Mouse (Mus musculus): ENCODE measurements around the gene Ltbp2. TPM values are rescaled to one million over a fixed set of nuclear protein-coding genes. Genes with fewer than 3 reads are reported as not detected.

Ltbp2 gene
- total and polyA plus RNA-seq, 3 experiments, result 0.99 to 5.6 (median 2.3) TPM

GRCm38 (mm10) chr12:84774376-84774775 lies 102.0 kb downstream of the Ltbp2 start:
- Histone ChIP-seq H3K79me2 (replicated peaks; ENCODE audit: control insufficient read depth, insufficient read depth, low read length) (no peaks in the 10 kb centered on the region), H3K4me1 (ENCODE audit: control insufficient read depth, insufficient read depth, low read length) (peaks cover 2% of the 10 kb centered on the region), H3K9ac (ENCODE audit: low read depth, low read length) (no peak overlapping the region), H3K4me3 (no peak overlapping the region), H3K36me3 (ENCODE audit: control insufficient read depth, insufficient read depth, low read length) (no peaks in the 10 kb centered on the region; the same call in 1 of the 2 replicates), H3K27me3 (ENCODE audit: control insufficient read depth, insufficient read depth, low read length) (no peaks in the 10 kb centered on the region), H3K27ac (no peak overlapping the region)
- 77% methylated on average over 6 of the region's 6 CpGs for WGBS
- no peak for DNase-seq
- no peak for TF ChIP-seq EP300 (IDR thresholded peaks at IDR 0.05; ENCODE audit: insufficient read depth, low read depth, low read length)
- no peak for TF ChIP-seq POLR2A (IDR thresholded peaks at IDR 0.05; ENCODE audit: insufficient read depth, low read depth, low read length)
- TF ChIP-seq CTCF (IDR thresholded peaks at IDR 0.05), result no peak
- intact Hi-C loops (cut with DNase I), result no loop called here

- peak overlapping the region; percentile 68 for H3K9ac ChIP-seq (ENCODE audit: low read depth, low read length)
- TF ChIP-seq CTCF (IDR thresholded peaks at IDR 0.05), result no peak
- no peak for TF ChIP-seq EP300 (IDR thresholded peaks at IDR 0.05; ENCODE audit: insufficient read depth, low read depth, low read length)
- TF ChIP-seq POLR2A (IDR thresholded peaks at IDR 0.05; ENCODE audit: insufficient read depth, low read depth, low read length), result no peak
- H3K27ac ChIP-seq, result peak overlapping the region; percentile 66
- H3K36me3 ChIP-seq (ENCODE audit: control insufficient read depth, insufficient read depth, low read length), result no peaks in the 10 kb centered on the region; the same call in 1 of the 2 replicates
- peak overlapping the region; percentile 54 for H3K4me3 ChIP-seq
- intact Hi-C loops (cut with DNase I), result no loop called here
- DNase-seq, result no peak
- H3K27me3 ChIP-seq (ENCODE audit: control insufficient read depth, insufficient read depth, low read length), result no peaks in the 10 kb centered on the region
- peaks cover 2% of the 10 kb centered on the region for H3K4me1 ChIP-seq (ENCODE audit: control insufficient read depth, insufficient read depth, low read length)
- H3K79me2 ChIP-seq (replicated peaks; ENCODE audit: control insufficient read depth, insufficient read depth, low read length), result no peaks in the 10 kb centered on the region
- under 1% methylated on average over 20 of the region's 20 CpGs for WGBS
These were observed 102.9 kb downstream of the Ltbp2 start for GRCm38 (mm10) chr12:84773476-84773875.

GRCm38 (mm10) chr12:84772726-84773441 lies 103.4 kb downstream of the Ltbp2 start, which contains the start of the genes Npc2 and Isca2:
Gene Npc2, minus strand, starts transcription at chr12:84773152.
Gene Isca2, plus strand, starts transcription at chr12:84773251.
- WGBS, result under 1% methylated on average over 50 of the region's 50 CpGs
- peak within 1 kb of the TSS; percentile 88 for H3K9ac ChIP-seq (ENCODE audit: low read depth, low read length)
- no peaks in the 10 kb centered on the region for H3K79me2 ChIP-seq (replicated peaks; ENCODE audit: control insufficient read depth, insufficient read depth, low read length)
- H3K4me3 ChIP-seq, result peak within 1 kb of the TSS; percentile 99
- intact Hi-C loops (cut with DNase I), result no loop called here
- TF ChIP-seq EP300 (IDR thresholded peaks at IDR 0.05; ENCODE audit: insufficient read depth, low read depth, low read length) (peak; percentile 63; the same call in 1 of the 2 replicates), CTCF (IDR thresholded peaks at IDR 0.05) (peak; percentile 2; the same call in 1 of the 2 replicates), POLR2A (IDR thresholded peaks at IDR 0.05; ENCODE audit: insufficient read depth, low read depth, low read length) (peak; percentile 94)
- peak; percentile 95 to 100 for DNase-seq
- no peaks in the 10 kb centered on the region; the same call in 1 of the 2 replicates for H3K36me3 ChIP-seq (ENCODE audit: control insufficient read depth, insufficient read depth, low read length)
- H3K4me1 ChIP-seq (ENCODE audit: control insufficient read depth, insufficient read depth, low read length), result peaks cover 2% of the 10 kb centered on the region
- H3K27me3 ChIP-seq (ENCODE audit: control insufficient read depth, insufficient read depth, low read length), result no peaks in the 10 kb centered on the region
- H3K27ac ChIP-seq, result peak within 1 kb of the TSS; percentile 88

- H3K27me3 ChIP-seq (ENCODE audit: control insufficient read depth, insufficient read depth, low read length), result no peaks in the 10 kb centered on the region
- WGBS, result 4% methylated on average over 10 of the region's 10 CpGs
- intact Hi-C loops (cut with DNase I), result no loop called here
These were observed 104.3 kb downstream of the Ltbp2 start for GRCm38 (mm10) chr12:84771981-84772520.

GRCm38 (mm10) chr12:84769624-84770023 lies 106.7 kb downstream of the Ltbp2 start:
- no peaks in the 10 kb centered on the region for H3K79me2 ChIP-seq (replicated peaks; ENCODE audit: control insufficient read depth, insufficient read depth, low read length)
- H3K4me3 ChIP-seq, result no peak overlapping the region
- no peaks in the 10 kb centered on the region; the same call in 1 of the 2 replicates for H3K36me3 ChIP-seq (ENCODE audit: control insufficient read depth, insufficient read depth, low read length)
- 87% methylated on average over 7 of the region's 7 CpGs for WGBS
- H3K27me3 ChIP-seq (ENCODE audit: control insufficient read depth, insufficient read depth, low read length), result no peaks in the 10 kb centered on the region
- no peak overlapping the region for H3K9ac ChIP-seq (ENCODE audit: low read depth, low read length)
- H3K4me1 ChIP-seq (ENCODE audit: control insufficient read depth, insufficient read depth, low read length), result peaks cover 2% of the 10 kb centered on the region
- TF ChIP-seq CTCF (IDR thresholded peaks at IDR 0.05), result no peak
- TF ChIP-seq EP300 (IDR thresholded peaks at IDR 0.05; ENCODE audit: insufficient read depth, low read depth, low read length), result no peak
- no peak for TF ChIP-seq POLR2A (IDR thresholded peaks at IDR 0.05; ENCODE audit: insufficient read depth, low read depth, low read length)
- H3K27ac ChIP-seq, result no peak overlapping the region
- DNase-seq, result no peak
- intact Hi-C loops (cut with DNase I), result loop anchor here (10.0 kb wide), 1 partner anchor 315 kb away; the partner anchor contains the start of genes Aldh6a1 and Lin52

More at GRCm38 (mm10) chr12:84771981-84772520, 104.3 kb downstream of the Ltbp2 start:
- Histone ChIP-seq H3K27ac (peak overlapping the region; percentile 88), H3K36me3 (ENCODE audit: control insufficient read depth, insufficient read depth, low read length) (no peaks in the 10 kb centered on the region; the same call in 1 of the 2 replicates), H3K4me1 (ENCODE audit: control insufficient read depth, insufficient read depth, low read length) (peaks cover 2% of the 10 kb centered on the region), H3K9ac (ENCODE audit: low read depth, low read length) (peak overlapping the region; percentile 88), H3K79me2 (replicated peaks; ENCODE audit: control insufficient read depth, insufficient read depth, low read length) (no peaks in the 10 kb centered on the region), H3K4me3 (peak overlapping the region; percentile 99)
- TF ChIP-seq CTCF (IDR thresholded peaks at IDR 0.05) (no peak), EP300 (IDR thresholded peaks at IDR 0.05; ENCODE audit: insufficient read depth, low read depth, low read length) (no peak), POLR2A (IDR thresholded peaks at IDR 0.05; ENCODE audit: insufficient read depth, low read depth, low read length) (no peak)
- no peak for DNase-seq

All from heart, adult 2 months (tissue).